Mouse (Mus musculus): ENCODE measurements around the gene Vps52. TPM values are rescaled to one million over a fixed set of nuclear protein-coding genes. Genes with fewer than 3 reads are reported as not detected.
"Not testable (repeated sequence)": the region's sequence is repeated elsewhere in the genome, so short reads cannot be mapped to it uniquely, and the experiment has no call there.

The Vps52 gene
- polyA plus RNA-seq, 1 experiment from 2014 or later = 23.5 TPM

- Histone ChIP-seq H3K27me3 (replicated peaks; ENCODE audit: control insufficient read depth, insufficient read depth, low read length) (no peaks in the 10 kb centered on the region), H3K36me3 (ENCODE audit: control insufficient read depth, insufficient read depth) (peaks cover 28% of the 10 kb centered on the region), H3K9me3 (ENCODE audit: control insufficient read depth) (no peaks in the 10 kb centered on the region), H3K9ac (ENCODE audit: low read depth, low read length) (peak overlapping the region; percentile 59; the same call in 1 of the 2 replicates), H3K4me2 (replicated peaks; ENCODE audit: low read depth) (peak overlapping the region; percentile 95), H3K4me1 (replicated peaks; ENCODE audit: control insufficient read depth, insufficient read depth, low read length) (peaks cover 4% of the 10 kb centered on the region; the same call in 1 of the 2 replicates), H3K4me3 (ENCODE audit: low read depth, low read length) (peak overlapping the region; percentile 51), H3K27ac (ENCODE audit: low read depth, low read length) (peak overlapping the region; percentile 80)
- no peak for ATAC-seq
- WGBS = 75% methylated on average over 10 of the region's 10 CpGs
- no peak for TF ChIP-seq CTCF (IDR thresholded peaks at IDR 0.05; ENCODE audit: low read depth)
These were observed 5.4 kb upstream of the Vps52 start for GRCm38 (mm10) chr17:33950131-33950625.

- Histone ChIP-seq H3K4me1 (replicated peaks; ENCODE audit: control insufficient read depth, insufficient read depth, low read length) (peaks cover 5% of the 10 kb centered on the region; the same call in 1 of the 2 replicates), H3K4me3 (ENCODE audit: low read depth, low read length) (peak within 1 kb of the TSS; percentile 51), H3K27me3 (replicated peaks; ENCODE audit: control insufficient read depth, insufficient read depth, low read length) (no peaks in the 10 kb centered on the region), H3K4me2 (replicated peaks; ENCODE audit: low read depth) (peak within 1 kb of the TSS; percentile 95), H3K27ac (ENCODE audit: low read depth, low read length) (peak within 1 kb of the TSS; percentile 80), H3K9me3 (ENCODE audit: control insufficient read depth) (no peaks in the 10 kb centered on the region), H3K9ac (ENCODE audit: low read depth, low read length) (peak within 1 kb of the TSS; percentile 59), H3K36me3 (ENCODE audit: control insufficient read depth, insufficient read depth) (peaks cover 23% of the 10 kb centered on the region)
- TF ChIP-seq CTCF (IDR thresholded peaks at IDR 0.05; ENCODE audit: low read depth) = 0 out of 2 replicates have a peak, but pooled peaks have one; percentile 20
- peak; percentile 63 for ATAC-seq
- WGBS = 1% methylated on average over 45 of the region's 45 CpGs
These were observed 4.3 kb upstream of the Vps52 start, which contains the start of gene B3galt4 for GRCm38 (mm10) chr17:33951021-33951946. Gene B3galt4 (minus strand): TSS chr17:33951488.

GRCm38 (mm10) chr17:33952015-33952414, 3.6 kb upstream of the Vps52 start:
- not testable (repeated sequence) for H3K9ac ChIP-seq (ENCODE audit: low read depth, low read length); H3K4me1 ChIP-seq (replicated peaks; ENCODE audit: control insufficient read depth, insufficient read depth, low read length); ATAC-seq; H3K27me3 ChIP-seq (replicated peaks; ENCODE audit: control insufficient read depth, insufficient read depth, low read length); H3K9me3 ChIP-seq (ENCODE audit: control insufficient read depth)
- Histone ChIP-seq H3K36me3 (ENCODE audit: control insufficient read depth, insufficient read depth) (peaks cover 20% of the 10 kb centered on the region), H3K27ac (ENCODE audit: low read depth, low read length) (peak overlapping the region; percentile 5; the same call in 1 of the 2 replicates), H3K4me3 (ENCODE audit: low read depth, low read length) (peak overlapping the region; percentile 51; the same call in 1 of the 2 replicates), H3K4me2 (replicated peaks; ENCODE audit: low read depth) (peak overlapping the region; percentile 95)
- 70% methylated on average over 13 of the region's 13 CpGs for WGBS

- H3K4me3 ChIP-seq (ENCODE audit: low read depth, low read length) = no peak overlapping the region
- H3K4me1 ChIP-seq (replicated peaks; ENCODE audit: control insufficient read depth, insufficient read depth, low read length) = peaks cover 10% of the 10 kb centered on the region; the same call in 1 of the 2 replicates
- H3K4me2 ChIP-seq (replicated peaks; ENCODE audit: low read depth) = 0 out of 2 replicates have a peak overlapping the region, but pooled peaks have one; percentile 79
These were observed 2.7 kb upstream of the Vps52 start for GRCm38 (mm10) chr17:33952879-33953278.

GRCm38 (mm10) chr17:33953310-33953709, 2.3 kb upstream of the Vps52 start:
- Histone ChIP-seq H3K9me3 (ENCODE audit: control insufficient read depth) (no peaks in the 10 kb centered on the region), H3K4me2 (replicated peaks; ENCODE audit: low read depth) (peak overlapping the region; percentile 79), H3K36me3 (ENCODE audit: control insufficient read depth, insufficient read depth) (peaks cover 13% of the 10 kb centered on the region), H3K4me1 (replicated peaks; ENCODE audit: control insufficient read depth, insufficient read depth, low read length) (peaks cover 10% of the 10 kb centered on the region; the same call in 1 of the 2 replicates), H3K4me3 (ENCODE audit: low read depth, low read length) (no peak overlapping the region), H3K27me3 (replicated peaks; ENCODE audit: control insufficient read depth, insufficient read depth, low read length) (no peaks in the 10 kb centered on the region), H3K27ac (ENCODE audit: low read depth, low read length) (no peak overlapping the region), H3K9ac (ENCODE audit: low read depth, low read length) (no peak overlapping the region)
- no peak for ATAC-seq
- no peak for TF ChIP-seq CTCF (IDR thresholded peaks at IDR 0.05; ENCODE audit: low read depth)
- WGBS = 65% methylated on average over 3 of the region's 3 CpGs

More at GRCm38 (mm10) chr17:33952879-33953278, 2.7 kb upstream of the Vps52 start:
- H3K27me3 ChIP-seq (replicated peaks; ENCODE audit: control insufficient read depth, insufficient read depth, low read length) = no peaks in the 10 kb centered on the region
- WGBS = 75% methylated on average over 4 of the region's 4 CpGs
- no peak overlapping the region for H3K9ac ChIP-seq (ENCODE audit: low read depth, low read length)
- no peaks in the 10 kb centered on the region for H3K9me3 ChIP-seq (ENCODE audit: control insufficient read depth)
- ATAC-seq = no peak
- peaks cover 14% of the 10 kb centered on the region for H3K36me3 ChIP-seq (ENCODE audit: control insufficient read depth, insufficient read depth)
- no peak for TF ChIP-seq CTCF (IDR thresholded peaks at IDR 0.05; ENCODE audit: low read depth)
- no peak overlapping the region; the same call in 1 of the 2 replicates for H3K27ac ChIP-seq (ENCODE audit: low read depth, low read length)

- peak overlapping the region; percentile 70 for H3K4me3 ChIP-seq (ENCODE audit: low read depth, low read length)
- no peak overlapping the region for H3K27ac ChIP-seq (ENCODE audit: low read depth, low read length)
- WGBS = 26% methylated on average over 5 of the region's 5 CpGs
These were observed 1.5 kb upstream of the Vps52 start for GRCm38 (mm10) chr17:33953961-33954565.

More at GRCm38 (mm10) chr17:33953961-33954565, 1.5 kb upstream of the Vps52 start:
- TF ChIP-seq CTCF (IDR thresholded peaks at IDR 0.05; ENCODE audit: low read depth) = no peak
- Histone ChIP-seq H3K36me3 (ENCODE audit: control insufficient read depth, insufficient read depth) (peaks cover 16% of the 10 kb centered on the region), H3K4me1 (replicated peaks; ENCODE audit: control insufficient read depth, insufficient read depth, low read length) (peaks cover 10% of the 10 kb centered on the region; the same call in 1 of the 2 replicates), H3K27me3 (replicated peaks; ENCODE audit: control insufficient read depth, insufficient read depth, low read length) (no peaks in the 10 kb centered on the region), H3K9ac (ENCODE audit: low read depth, low read length) (peak overlapping the region; percentile 70), H3K4me2 (replicated peaks; ENCODE audit: low read depth) (peak overlapping the region; percentile 79), H3K9me3 (ENCODE audit: control insufficient read depth) (no peaks in the 10 kb centered on the region)
- no peak for ATAC-seq

Data from intestine, postnatal 0 days (tissue).